Mouse (Mus musculus) stomach, postnatal 0 days (tissue): Measurements from ENCODE around the gene Slc31a1. TPM values are rescaled to one million over a fixed set of nuclear protein-coding genes. Genes with fewer than 3 reads are reported as not detected.

ENCODE experiments used
- ATAC-seq: fragments of 200-750 bp; cut with Nextera tagmentation; 2 replicates; pipeline ENCODE4 v1.8.0; 2017; ENCODE audit not compliant: low FRiP score, low TSS enrichment
- DNase-seq: peaks from one replicate; pipeline ENCODE4 v3.0.0-alpha.2; 2016; ENCODE audit warnings: low spot score
- H3K27ac ChIP-seq: fragments of 300-500 bp; sonication (generic); replicated peaks from 2 replicates; pipeline ENCODE4 v1.5.1; 2014; ENCODE audit warnings: mild to moderate bottlenecking, control low read depth
- H3K27me3 ChIP-seq: fragments of 300-500 bp; sonication (generic); 2 replicates; pipeline ENCODE4 v1.6.1; 2014; ENCODE audit warnings: low read length; ENCODE audit not compliant: control insufficient read depth, insufficient read depth
- H3K36me3 ChIP-seq: fragments of 300-500 bp; sonication (generic); 2 replicates; pipeline ENCODE4 v1.6.1; 2014; ENCODE audit warnings: low read length, mixed read lengths; ENCODE audit not compliant: control insufficient read depth, insufficient read depth
- H3K4me1 ChIP-seq: fragments of 300-500 bp; sonication (generic); replicated peaks from 2 replicates; pipeline ENCODE4 v1.6.1; 2014; ENCODE audit warnings: antibody characterized with exemption; ENCODE audit not compliant: control insufficient read depth, insufficient read depth
- H3K4me2 ChIP-seq: fragments of 300-500 bp; sonication (generic); replicated peaks from 2 replicates; pipeline ENCODE4 v1.6.1; 2014; ENCODE audit warnings: low read depth, mild to moderate bottlenecking, control low read depth, moderate library complexity
- H3K4me3 ChIP-seq: fragments of 300-500 bp; sonication (generic); 2 replicates; pipeline ENCODE4 v1.5.1; 2014; ENCODE audit warnings: low read depth, low read length, control low read depth
- H3K9ac ChIP-seq: fragments of 300-500 bp; sonication (generic); 2 replicates; pipeline ENCODE4 v1.6.1; 2014; ENCODE audit warnings: mild to moderate bottlenecking, low read length, control low read depth, mixed read lengths
- H3K9me3 ChIP-seq: fragments of 300-500 bp; sonication (generic); 2 replicates; pipeline ENCODE4 v1.6.1; 2016; ENCODE audit warnings: low read length; ENCODE audit not compliant: control insufficient read depth
- CTCF ChIP-seq: IDR thresholded peaks from 2 replicates; pipeline ENCODE4 v1.5.1; 2016; ENCODE audit warnings: antibody characterized with exemption, low read depth, mild to moderate bottlenecking, moderate library complexity
- EP300 ChIP-seq: optimal IDR thresholded peaks from 2 replicates; pipeline ENCODE3; 2016; ENCODE audit warnings: antibody characterized with exemption
- WGBS: fragments of 180-500 bp; shearing (Covaris S2); extraction: QIAGEN DNeasy Blood & Tissue Kit; methylation state at CpG from one replicate; pipeline ENCODE4 v1.1.7; 2014; 5-methylcytosine and 5-hydroxymethylcytosine counted together
- polyA plus RNA-seq: library from polyadenylated mRNA; unstranded; fragments of >200 nt; fragmentation: Nextera tagmentation; extraction: Ambion mirVana; gene quantifications from 2 replicates; pipeline ENCODE4 v1.2.1, GENCODE M21; 2015

Gene Slc31a1
- polyA plus RNA-seq, 1 experiment from 2014 or later: 51.4 TPM

DNA sequence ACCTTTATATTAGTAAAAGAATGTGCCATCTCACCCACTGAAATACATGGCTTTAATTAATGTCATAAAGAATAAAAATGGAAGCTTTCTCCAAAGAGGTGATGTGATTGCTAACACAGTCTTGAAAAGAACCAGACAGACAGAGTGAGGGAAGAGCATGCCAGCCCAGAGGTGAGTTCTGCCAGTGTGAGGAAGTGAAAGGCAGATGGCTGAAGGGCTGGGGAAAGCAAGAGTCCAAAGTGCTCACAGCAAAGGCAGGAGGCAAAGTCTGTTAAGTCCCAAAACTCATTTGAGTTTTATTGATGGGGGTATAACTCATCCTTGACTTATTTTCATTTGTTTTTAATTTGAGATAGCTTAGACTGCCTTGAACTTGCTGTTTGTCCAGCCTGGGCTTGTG, 70.2 kb downstream of the Slc31a1 start:
- H3K36me3 ChIP-seq: no peaks in the 10 kb centered on the region
- no peaks in the 10 kb centered on the region for H3K4me1 ChIP-seq
- H3K9me3 ChIP-seq: no peaks in the 10 kb centered on the region
- H3K9ac ChIP-seq: no peak overlapping the region
- ATAC-seq (no peak), DNase-seq (no peak)
- H3K4me3 ChIP-seq: no peak overlapping the region
- H3K27me3 ChIP-seq: no peaks in the 10 kb centered on the region
- TF ChIP-seq CTCF (no peak), EP300 (no peak)
- H3K27ac ChIP-seq: no peak overlapping the region
- H3K4me2 ChIP-seq: no peak overlapping the region

DNA sequence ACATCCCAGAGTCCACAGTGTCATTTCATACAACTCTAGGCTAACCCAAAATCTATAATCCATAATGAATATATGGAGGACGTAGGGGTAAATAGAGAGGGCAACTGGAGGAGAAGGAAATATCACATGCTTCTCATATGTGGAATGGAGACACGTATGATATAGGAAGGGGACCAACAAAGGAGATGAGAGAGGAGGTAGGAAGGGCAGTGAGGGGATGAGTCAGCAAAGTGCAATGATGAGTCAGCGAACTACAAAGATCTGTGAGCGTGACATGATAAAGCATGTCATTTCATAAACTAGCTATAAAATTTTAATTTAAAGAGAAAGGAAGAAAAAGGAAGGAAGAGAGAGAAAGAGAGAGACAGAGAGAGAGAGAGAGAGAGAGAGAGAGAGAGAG, 71.0 kb downstream of the Slc31a1 start:
- ATAC-seq (no peak), DNase-seq (no peak)
- Histone ChIP-seq H3K27me3 (no peaks in the 10 kb centered on the region), H3K4me1 (no peaks in the 10 kb centered on the region), H3K9ac (no peak overlapping the region), H3K9me3 (no peaks in the 10 kb centered on the region), H3K4me2 (no peak overlapping the region), H3K36me3 (no peaks in the 10 kb centered on the region), H3K27ac (no peak overlapping the region), H3K4me3 (no peak overlapping the region)
- WGBS: 72% methylated on average over 4 of the region's 4 CpGs
- TF ChIP-seq EP300 (no peak), CTCF (no peak)

DNA sequence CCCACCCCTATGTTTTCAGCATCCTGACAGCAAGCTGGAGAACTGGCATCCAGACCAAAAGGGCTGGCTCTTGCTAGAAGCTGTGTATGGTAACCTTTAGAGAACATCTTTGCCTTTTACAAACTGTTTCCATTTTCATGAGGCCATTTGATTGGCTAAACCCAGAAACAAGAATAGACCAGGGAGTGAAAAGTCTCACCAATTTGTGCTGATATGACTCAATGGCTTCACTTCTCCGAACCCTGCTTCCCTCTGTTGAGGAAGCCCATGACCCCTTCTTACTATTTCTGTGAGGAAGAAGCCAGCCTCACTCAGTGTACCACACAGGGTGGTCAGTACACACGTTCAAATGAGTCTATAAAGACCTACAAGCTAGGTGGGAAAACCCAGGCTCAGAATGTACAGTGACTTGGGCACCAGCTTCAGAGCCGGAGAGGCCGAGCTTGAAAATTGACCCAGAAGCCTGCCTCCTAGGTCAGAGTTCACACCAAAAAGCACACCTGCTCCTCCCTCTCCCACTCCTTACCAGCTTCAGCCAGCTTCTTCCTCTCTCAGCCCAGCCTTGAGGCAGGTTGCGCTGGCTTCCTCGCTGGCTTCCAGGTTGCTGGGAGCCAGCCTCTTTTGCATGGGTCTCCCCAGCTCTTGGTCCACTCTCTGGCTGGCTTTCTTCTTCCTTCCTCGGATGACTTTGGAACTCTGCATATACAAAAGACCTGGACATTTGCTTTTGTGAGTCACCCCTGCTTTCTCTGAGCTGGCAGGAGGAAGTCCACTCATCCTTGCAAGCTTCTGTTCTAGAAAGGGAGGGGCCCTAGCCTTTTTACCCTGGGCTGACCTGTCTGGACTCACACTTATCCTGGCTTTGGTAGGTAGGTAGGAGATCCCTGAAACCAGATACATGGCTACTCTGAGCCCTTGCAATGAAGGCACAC, 73.7 kb downstream of the Slc31a1 start:
- no peak overlapping the region for H3K4me3 ChIP-seq
- no peaks in the 10 kb centered on the region for H3K36me3 ChIP-seq
- H3K27ac ChIP-seq: no peak overlapping the region
- peak; percentile 91 for ATAC-seq
- TF ChIP-seq CTCF: no peak
- TF ChIP-seq EP300: no peak
- peak; percentile 22 for DNase-seq
- H3K27me3 ChIP-seq: no peaks in the 10 kb centered on the region
- no peaks in the 10 kb centered on the region for H3K4me1 ChIP-seq
- WGBS: 58% methylated on average over 7 of the region's 7 CpGs
- H3K4me2 ChIP-seq: no peak overlapping the region
- H3K9ac ChIP-seq: no peak overlapping the region
- no peaks in the 10 kb centered on the region for H3K9me3 ChIP-seq

DNA sequence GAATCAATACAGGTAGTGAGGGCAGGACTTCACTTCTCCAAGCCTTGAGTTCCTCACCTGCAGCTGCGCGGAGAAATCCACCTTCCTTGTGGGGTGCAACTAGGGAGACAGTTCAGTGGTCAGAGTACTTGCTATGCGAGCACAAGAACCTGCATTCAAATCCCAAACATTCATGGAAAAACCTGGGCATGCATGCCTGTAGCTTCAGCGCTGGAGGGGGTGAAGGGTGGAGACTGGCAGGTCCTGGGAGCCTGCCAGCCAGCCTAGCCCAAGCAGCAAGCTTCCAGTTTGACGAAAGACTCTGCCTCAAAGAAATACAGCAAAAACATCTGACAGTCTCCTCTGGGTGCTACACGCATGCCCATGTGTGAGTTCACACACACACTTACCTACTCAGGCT, 74.6 kb downstream of the Slc31a1 start, which contains the start of gene Rnf183:
Gene Rnf183 (minus strand): TSS at position 172 of the 400 bp plus-strand sequence.
- Histone ChIP-seq H3K4me2 (no peak within 1 kb of the TSS), H3K9me3 (no peaks in the 10 kb centered on the region), H3K27ac (no peak within 1 kb of the TSS), H3K36me3 (no peaks in the 10 kb centered on the region), H3K9ac (no peak within 1 kb of the TSS), H3K4me3 (no peak within 1 kb of the TSS), H3K27me3 (no peaks in the 10 kb centered on the region), H3K4me1 (no peaks in the 10 kb centered on the region)
- 71% methylated on average over 6 of the region's 6 CpGs for WGBS
- no peak for ATAC-seq
- no peak for DNase-seq
- TF ChIP-seq EP300: no peak
- TF ChIP-seq CTCF: no peak

DNA sequence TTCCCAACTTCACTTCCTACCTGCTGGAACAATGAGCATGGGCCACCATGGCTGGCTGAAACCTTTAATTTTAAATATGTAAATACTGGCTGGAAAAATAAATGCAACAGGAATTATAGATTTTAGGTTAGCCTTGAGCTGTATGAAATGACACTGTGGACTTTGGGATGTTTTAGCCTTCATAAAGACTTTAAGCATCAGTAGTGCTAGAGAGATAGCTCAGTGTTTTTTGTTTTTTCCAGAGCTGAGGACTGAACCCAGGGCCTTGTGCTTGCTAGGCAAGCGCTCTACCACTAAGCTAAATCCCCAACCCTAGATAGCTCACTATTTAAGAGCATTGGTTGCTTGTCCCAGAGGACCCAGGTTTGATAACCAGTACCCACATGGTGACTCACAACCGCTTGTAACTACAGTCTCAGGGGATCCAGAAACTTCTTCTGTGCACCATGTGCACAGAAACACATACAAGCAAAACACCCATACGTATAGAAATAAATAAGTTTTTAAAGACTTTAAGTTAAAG, 76.8 kb downstream of the Slc31a1 start:
- no peak for DNase-seq
- Histone ChIP-seq H3K4me1 (no peaks in the 10 kb centered on the region), H3K27ac (no peak overlapping the region), H3K9me3 (no peaks in the 10 kb centered on the region), H3K9ac (no peak overlapping the region), H3K27me3 (no peaks in the 10 kb centered on the region), H3K4me2 (no peak overlapping the region), H3K36me3 (no peaks in the 10 kb centered on the region), H3K4me3 (no peak overlapping the region)
- no peak for ATAC-seq
- 89% methylated on average over 3 of the region's 3 CpGs for WGBS
- no peak for TF ChIP-seq CTCF
- no peak for TF ChIP-seq EP300

DNA sequence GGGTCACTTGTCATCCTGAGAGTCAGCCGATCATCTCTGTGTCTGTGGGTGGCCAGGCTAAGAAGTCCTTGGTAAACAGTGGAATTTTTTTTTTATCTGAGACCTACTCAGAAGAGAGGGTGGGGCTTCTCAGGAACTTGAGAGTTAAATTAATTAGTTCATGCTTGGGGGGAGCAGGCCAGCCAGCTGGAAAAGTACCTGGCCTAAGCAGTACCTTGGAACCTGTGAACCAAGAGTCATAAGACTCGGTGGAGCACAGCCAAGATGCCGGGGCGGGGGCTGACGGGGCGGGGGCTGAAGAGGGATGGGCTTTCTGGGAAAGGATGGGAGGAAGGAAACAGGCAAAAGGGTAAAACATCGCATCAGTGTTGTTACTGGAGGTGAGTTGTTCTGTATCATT, 77.3 kb downstream of the Slc31a1 start:
- ATAC-seq (no peak), DNase-seq (no peak)
- no peaks in the 10 kb centered on the region for H3K9me3 ChIP-seq

More for the DNA sequence above, 77.3 kb downstream of the Slc31a1 start:
- Histone ChIP-seq H3K9ac (no peak overlapping the region), H3K4me3 (no peak overlapping the region), H3K27me3 (no peaks in the 10 kb centered on the region), H3K27ac (no peak overlapping the region), H3K4me1 (no peaks in the 10 kb centered on the region), H3K36me3 (no peaks in the 10 kb centered on the region), H3K4me2 (no peak overlapping the region)
- 63% methylated on average over 7 of the region's 7 CpGs for WGBS
- TF ChIP-seq EP300: no peak
